Mouse (Mus musculus): ENCODE data around the gene Olfr933. TPM values are rescaled to one million over a fixed set of nuclear protein-coding genes. Genes with fewer than 3 reads are reported as not detected.

Olfr933 gene
- not detected in 2 replicates for polyA plus RNA-seq (2014; fragmentation: Nextera tagmentation; extraction: Ambion mirVana)

DNA sequence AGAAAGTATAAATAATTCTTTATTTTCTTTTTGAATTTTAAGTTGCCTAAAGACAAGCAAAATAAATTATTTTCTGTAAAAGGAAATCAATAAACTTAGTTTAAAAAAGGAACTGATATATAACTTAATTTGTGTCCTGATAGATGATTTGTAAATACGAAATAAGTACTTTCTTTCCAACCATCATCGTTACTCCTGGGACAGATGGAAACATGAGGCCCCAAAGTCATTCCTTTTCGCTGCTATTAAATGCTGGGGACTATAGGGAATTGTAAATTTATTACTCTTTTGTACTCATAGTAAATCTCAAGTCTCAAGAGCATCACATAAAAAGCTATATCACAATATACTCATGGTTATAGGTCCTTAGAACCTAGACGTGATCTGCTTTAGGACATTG lies at the start of gene Olfr933:
TSS of gene Olfr933 (plus strand) at position 301 of the 400 bp plus-strand sequence.
- Histone ChIP-seq H3K4me1 (ENCODE audit: control insufficient read depth, insufficient read depth, low read length) (no peaks in the 10 kb centered on the region), H3K4me3 (ENCODE audit: low read depth, low read length) (no peak within 1 kb of the TSS), H3K9ac (replicated peaks; ENCODE audit: low read depth, low read length) (no peak within 1 kb of the TSS), H3K27ac (ENCODE audit: low read length) (no peak within 1 kb of the TSS), H3K4me2 (replicated peaks; ENCODE audit: low read depth, low read length) (no peak within 1 kb of the TSS), H3K27me3 (ENCODE audit: control insufficient read depth, insufficient read depth, low read length) (no peaks in the 10 kb centered on the region), H3K9me3 (ENCODE audit: control insufficient read depth, low read depth, low read length) (no peaks in the 10 kb centered on the region), H3K36me3 (ENCODE audit: control insufficient read depth, insufficient read depth, low read length) (no peaks in the 10 kb centered on the region)
- ATAC-seq (ENCODE audit: insufficient number of reproducible peaks, insufficient read depth, low FRiP score, low read depth), result no peak
- 76% methylated on average over 4 of the region's 4 CpGs for WGBS

- Histone ChIP-seq H3K9ac (replicated peaks; ENCODE audit: low read depth, low read length) (no peak within 1 kb of the TSS), H3K4me1 (ENCODE audit: control insufficient read depth, insufficient read depth, low read length) (no peaks in the 10 kb centered on the region), H3K36me3 (ENCODE audit: control insufficient read depth, insufficient read depth, low read length) (no peaks in the 10 kb centered on the region), H3K27me3 (ENCODE audit: control insufficient read depth, insufficient read depth, low read length) (no peaks in the 10 kb centered on the region), H3K4me2 (replicated peaks; ENCODE audit: low read depth, low read length) (no peak within 1 kb of the TSS), H3K4me3 (ENCODE audit: low read depth, low read length) (no peak within 1 kb of the TSS), H3K9me3 (ENCODE audit: control insufficient read depth, low read depth, low read length) (no peaks in the 10 kb centered on the region), H3K27ac (ENCODE audit: low read length) (no peak within 1 kb of the TSS)
- ATAC-seq (ENCODE audit: insufficient number of reproducible peaks, insufficient read depth, low FRiP score, low read depth), result no peak
Observed at GRCm38 (mm10) chr9:38929509-38929908, 42.6 kb upstream of the Olfr933 start, which contains the start of gene Olfr930. Gene Olfr930, plus strand, starts transcription at chr9:38929809.

DNA sequence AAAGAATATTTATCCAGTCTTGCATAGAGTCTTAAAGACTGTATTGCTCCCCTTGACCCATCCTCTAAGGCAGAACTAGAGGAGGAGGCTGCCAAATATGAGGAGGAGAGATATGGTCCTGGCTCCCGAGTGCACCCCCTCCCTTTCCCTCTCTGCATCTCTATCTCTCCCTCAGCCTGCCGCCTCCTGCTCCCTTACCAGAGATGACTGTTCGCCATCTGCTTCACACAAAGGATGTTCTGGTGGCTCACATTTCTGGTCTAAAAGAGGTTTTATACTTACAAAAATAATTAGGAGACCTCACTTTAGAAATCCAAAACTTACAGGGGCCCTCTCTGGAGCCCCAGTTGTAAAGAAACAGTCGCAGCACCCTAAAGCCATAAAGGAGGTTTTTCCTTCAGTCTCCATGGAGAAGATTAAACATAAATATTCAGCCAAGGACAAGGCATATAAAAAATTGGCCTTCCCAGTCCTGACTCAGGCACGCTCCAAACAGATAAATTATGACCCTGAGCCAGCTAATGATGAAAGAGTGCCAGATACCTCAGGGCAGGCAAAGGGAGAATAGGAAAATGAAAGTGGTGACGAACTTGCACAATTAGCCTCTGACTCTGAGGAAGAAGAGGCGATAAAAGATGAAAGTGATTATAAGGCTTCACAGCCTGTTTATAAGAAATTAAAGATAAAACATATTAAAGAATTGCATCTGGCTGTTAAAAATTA lies 18.6 kb upstream of the Olfr933 start:
- no peaks in the 10 kb centered on the region for H3K36me3 ChIP-seq (ENCODE audit: control insufficient read depth, insufficient read depth, low read length)
- H3K27ac ChIP-seq (ENCODE audit: low read length), result no peak overlapping the region
- ATAC-seq (ENCODE audit: insufficient number of reproducible peaks, insufficient read depth, low FRiP score, low read depth), result no peak
- H3K27me3 ChIP-seq (ENCODE audit: control insufficient read depth, insufficient read depth, low read length), result no peaks in the 10 kb centered on the region
- H3K4me1 ChIP-seq (ENCODE audit: control insufficient read depth, insufficient read depth, low read length), result no peaks in the 10 kb centered on the region
- no peak overlapping the region for H3K9ac ChIP-seq (replicated peaks; ENCODE audit: low read depth, low read length)
- WGBS, result 41% methylated on average over 7 of the region's 7 CpGs
- no peak overlapping the region for H3K4me2 ChIP-seq (replicated peaks; ENCODE audit: low read depth, low read length)
- no peak overlapping the region for H3K4me3 ChIP-seq (ENCODE audit: low read depth, low read length)
- no peaks in the 10 kb centered on the region for H3K9me3 ChIP-seq (ENCODE audit: control insufficient read depth, low read depth, low read length)

DNA sequence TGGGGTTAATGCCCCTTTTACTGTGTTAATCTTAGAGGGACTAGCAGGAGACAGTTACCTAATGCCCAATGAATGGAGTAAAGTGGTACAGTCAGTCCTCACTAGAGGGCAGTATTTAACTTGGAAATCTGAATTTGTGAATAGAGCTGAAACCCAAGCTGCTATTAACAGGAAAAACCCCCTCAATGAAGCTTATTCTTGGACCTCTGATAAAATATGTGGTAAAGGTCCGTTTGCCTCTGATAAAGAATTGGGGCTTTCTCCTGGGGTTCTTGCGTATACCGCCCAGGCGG lies 18.0 kb upstream of the Olfr933 start:
- Histone ChIP-seq H3K27me3 (ENCODE audit: control insufficient read depth, insufficient read depth, low read length) (no peaks in the 10 kb centered on the region), H3K4me1 (ENCODE audit: control insufficient read depth, insufficient read depth, low read length) (no peaks in the 10 kb centered on the region), H3K36me3 (ENCODE audit: control insufficient read depth, insufficient read depth, low read length) (no peaks in the 10 kb centered on the region), H3K9ac (replicated peaks; ENCODE audit: low read depth, low read length) (no peak overlapping the region), H3K4me3 (ENCODE audit: low read depth, low read length) (no peak overlapping the region), H3K4me2 (replicated peaks; ENCODE audit: low read depth, low read length) (no peak overlapping the region), H3K9me3 (ENCODE audit: control insufficient read depth, low read depth, low read length) (no peaks in the 10 kb centered on the region), H3K27ac (ENCODE audit: low read length) (no peak overlapping the region)
- no peak for ATAC-seq (ENCODE audit: insufficient number of reproducible peaks, insufficient read depth, low FRiP score, low read depth)
- 72% methylated on average over 4 of the region's 4 CpGs for WGBS

DNA sequence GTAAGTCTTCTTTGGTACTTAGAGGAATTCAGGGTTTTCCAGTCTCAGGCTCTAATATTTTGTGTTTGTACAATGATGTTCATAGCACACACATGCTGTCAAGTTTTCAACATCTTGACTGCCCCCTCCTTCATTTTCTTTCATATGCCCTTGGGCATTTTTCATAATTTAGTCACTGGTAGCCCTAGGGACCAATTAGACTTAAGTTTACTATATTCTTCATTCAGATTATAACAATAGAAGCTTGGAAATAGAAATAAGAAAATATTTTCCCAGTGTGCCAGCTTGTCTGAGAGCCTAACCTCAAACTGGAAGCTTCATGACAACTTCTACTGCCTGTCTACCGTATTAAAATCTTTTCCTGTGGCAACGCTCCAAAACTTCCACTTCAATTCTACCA lies 16.1 kb downstream of the Olfr933 start, which contains the start of gene Olfr934:
TSS of gene Olfr934 (minus strand) at position 101 of the 400 bp plus-strand sequence.
- Histone ChIP-seq H3K27me3 (ENCODE audit: control insufficient read depth, insufficient read depth, low read length) (no peaks in the 10 kb centered on the region), H3K4me3 (ENCODE audit: low read depth, low read length) (no peak within 1 kb of the TSS), H3K27ac (ENCODE audit: low read length) (no peak within 1 kb of the TSS), H3K9me3 (ENCODE audit: control insufficient read depth, low read depth, low read length) (no peaks in the 10 kb centered on the region), H3K4me2 (replicated peaks; ENCODE audit: low read depth, low read length) (no peak within 1 kb of the TSS), H3K36me3 (ENCODE audit: control insufficient read depth, insufficient read depth, low read length) (no peaks in the 10 kb centered on the region), H3K9ac (replicated peaks; ENCODE audit: low read depth, low read length) (no peak within 1 kb of the TSS), H3K4me1 (ENCODE audit: control insufficient read depth, insufficient read depth, low read length) (no peaks in the 10 kb centered on the region)
- no peak for ATAC-seq (ENCODE audit: insufficient number of reproducible peaks, insufficient read depth, low FRiP score, low read depth)
- 92% methylated on average over 2 of the region's 2 CpGs for WGBS

GRCm38 (mm10) chr9:38999583-38999982 lies 27.5 kb downstream of the Olfr933 start, which contains the start of gene Olfr935:
Gene Olfr935, minus strand, starts transcription at chr9:38999683.
- Histone ChIP-seq H3K4me3 (ENCODE audit: low read depth, low read length) (no peak within 1 kb of the TSS), H3K4me2 (replicated peaks; ENCODE audit: low read depth, low read length) (no peak within 1 kb of the TSS), H3K9ac (replicated peaks; ENCODE audit: low read depth, low read length) (no peak within 1 kb of the TSS), H3K36me3 (ENCODE audit: control insufficient read depth, insufficient read depth, low read length) (no peaks in the 10 kb centered on the region), H3K27ac (ENCODE audit: low read length) (no peak within 1 kb of the TSS), H3K9me3 (ENCODE audit: control insufficient read depth, low read depth, low read length) (no peaks in the 10 kb centered on the region), H3K4me1 (ENCODE audit: control insufficient read depth, insufficient read depth, low read length) (no peaks in the 10 kb centered on the region), H3K27me3 (ENCODE audit: control insufficient read depth, insufficient read depth, low read length) (no peaks in the 10 kb centered on the region)
- ATAC-seq (ENCODE audit: insufficient number of reproducible peaks, insufficient read depth, low FRiP score, low read depth), result no peak
- 73% methylated on average over 2 of the region's 2 CpGs for WGBS

GRCm38 (mm10) chr9:39023277-39023676 lies 51.2 kb downstream of the Olfr933 start, which contains the start of gene Olfr146:
Gene Olfr146, minus strand, starts transcription at chr9:39023377.
- Histone ChIP-seq H3K27me3 (ENCODE audit: control insufficient read depth, insufficient read depth, low read length) (no peaks in the 10 kb centered on the region), H3K9ac (replicated peaks; ENCODE audit: low read depth, low read length) (no peak within 1 kb of the TSS), H3K9me3 (ENCODE audit: control insufficient read depth, low read depth, low read length) (no peaks in the 10 kb centered on the region), H3K4me3 (ENCODE audit: low read depth, low read length) (no peak within 1 kb of the TSS), H3K36me3 (ENCODE audit: control insufficient read depth, insufficient read depth, low read length) (no peaks in the 10 kb centered on the region), H3K27ac (ENCODE audit: low read length) (no peak within 1 kb of the TSS), H3K4me1 (ENCODE audit: control insufficient read depth, insufficient read depth, low read length) (no peaks in the 10 kb centered on the region), H3K4me2 (replicated peaks; ENCODE audit: low read depth, low read length) (no peak within 1 kb of the TSS)
- WGBS, result 75% methylated on average over 1 of the region's 1 CpGs
- ATAC-seq (ENCODE audit: insufficient number of reproducible peaks, insufficient read depth, low FRiP score, low read depth), result no peak

Data from stomach, embryonic 14.5 days (tissue).